Mouse (Mus musculus): ENCODE measurements around the gene Ank2. TPM values are rescaled to one million over a fixed set of nuclear protein-coding genes. Genes with fewer than 3 reads are reported as not detected.
"Not testable (repeated sequence)": the region's sequence is repeated elsewhere in the genome, so short reads cannot be mapped to it uniquely, and the experiment has no call there.

Gene Ank2
- polyA plus RNA-seq, 1 experiment from 2014 or later, result 4.9 TPM

DNA sequence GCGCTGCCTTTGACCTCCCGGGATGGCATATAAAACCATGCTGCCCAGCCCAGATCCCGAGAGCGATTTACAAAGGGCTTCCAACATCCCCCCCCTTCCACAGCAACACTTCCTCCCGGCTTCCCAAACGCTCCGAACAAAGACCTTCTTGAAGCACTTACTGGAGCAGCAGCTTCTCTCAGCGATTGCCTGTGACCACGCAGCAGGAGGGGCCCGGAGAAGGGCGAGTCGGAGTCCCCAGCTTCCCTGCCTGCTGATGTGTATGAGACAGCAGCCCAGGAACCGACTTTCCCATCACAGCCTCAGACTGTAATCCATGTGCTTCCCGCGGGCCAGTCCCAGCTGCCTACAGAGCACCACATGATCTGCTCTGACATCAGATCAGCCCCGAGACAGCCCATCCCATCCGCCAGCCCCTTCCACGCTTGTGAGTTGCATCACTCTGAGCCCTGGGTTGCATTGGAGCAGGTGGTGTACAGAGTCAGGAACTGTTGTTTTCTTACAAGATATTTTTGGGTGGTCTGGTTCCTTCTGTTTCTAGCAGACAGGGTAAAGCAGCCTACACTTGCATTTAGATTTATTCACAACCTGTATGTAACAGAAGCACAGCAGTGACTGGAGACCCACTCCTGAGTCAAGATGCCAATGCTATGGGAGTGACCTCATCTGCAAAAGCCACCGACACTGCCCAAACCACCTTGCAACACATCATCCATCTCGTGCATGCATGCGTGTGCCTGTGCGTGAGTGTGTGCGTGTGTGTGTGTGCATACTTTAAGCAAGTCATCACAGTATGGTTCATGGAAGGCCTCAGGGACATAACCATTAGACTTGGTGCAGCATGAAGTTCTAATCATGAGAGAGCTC, 90.2 kb downstream of the Ank2 start:
- WGBS (ENCODE audit: insufficient replicate concordance), result 16% methylated on average over 23 of the region's 23 CpGs
- Histone ChIP-seq H3K27ac (no peak overlapping the region), H3K9ac (peak overlapping the region; percentile 30; the same call in 1 of the 2 replicates), H3K4me2 (peak overlapping the region; percentile 52), H3K4me1 (replicated peaks) (peaks cover 14% of the 10 kb centered on the region), H3K9me3 (replicated peaks) (no peaks in the 10 kb centered on the region), H3K27me3 (no peaks in the 10 kb centered on the region), H3K4me3 (replicated peaks) (peak overlapping the region; percentile 41), H3K36me3 (no peaks in the 10 kb centered on the region)
- ATAC-seq (ENCODE audit: low read depth) (peak; percentile 72), DNase-seq (peak; percentile 9)

DNA sequence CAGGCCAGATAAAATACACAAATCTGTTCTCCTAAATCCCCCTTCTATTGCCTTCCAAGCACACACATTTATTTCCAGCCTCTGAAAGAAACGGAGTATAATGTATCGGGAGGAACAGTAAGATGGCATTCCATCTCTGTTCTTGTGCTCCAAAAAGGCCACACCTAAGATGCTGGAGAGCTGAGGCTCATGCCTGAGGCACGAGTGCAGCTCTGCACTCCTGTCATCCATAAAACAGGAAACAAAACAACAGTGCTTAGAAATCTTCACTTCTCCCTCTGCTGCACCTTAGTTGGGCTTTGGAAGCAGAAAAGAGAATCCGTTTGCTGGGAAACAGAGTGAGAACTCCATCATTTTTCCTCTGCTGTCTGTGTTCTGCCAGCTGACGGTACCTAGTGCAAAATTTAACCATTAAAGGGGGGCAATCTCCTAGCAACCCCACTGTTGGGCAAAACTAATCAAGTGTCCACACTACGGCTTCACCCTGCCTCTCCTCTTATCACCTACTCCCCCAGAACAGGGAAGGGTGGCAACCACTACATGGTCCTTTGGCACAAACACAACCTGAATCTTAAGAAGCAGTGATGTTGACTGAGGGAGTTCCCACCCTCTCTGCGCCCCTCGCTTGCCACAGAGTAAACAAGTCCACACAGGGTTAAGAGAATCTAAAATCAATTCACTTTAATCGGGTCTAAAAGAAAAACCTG, 91.1 kb downstream of the Ank2 start:
- 17% methylated on average over 9 of the region's 9 CpGs for WGBS (ENCODE audit: insufficient replicate concordance)
- Histone ChIP-seq H3K36me3 (no peaks in the 10 kb centered on the region), H3K4me1 (replicated peaks) (peaks cover 14% of the 10 kb centered on the region), H3K27me3 (no peaks in the 10 kb centered on the region), H3K27ac (no peak overlapping the region), H3K4me2 (peak overlapping the region; percentile 52), H3K9ac (no peak overlapping the region), H3K4me3 (replicated peaks) (peak overlapping the region; percentile 41), H3K9me3 (replicated peaks) (no peaks in the 10 kb centered on the region)
- ATAC-seq (ENCODE audit: low read depth) (peak; percentile 37; the same call in 1 of the 2 replicates), DNase-seq (no peak)

DNA sequence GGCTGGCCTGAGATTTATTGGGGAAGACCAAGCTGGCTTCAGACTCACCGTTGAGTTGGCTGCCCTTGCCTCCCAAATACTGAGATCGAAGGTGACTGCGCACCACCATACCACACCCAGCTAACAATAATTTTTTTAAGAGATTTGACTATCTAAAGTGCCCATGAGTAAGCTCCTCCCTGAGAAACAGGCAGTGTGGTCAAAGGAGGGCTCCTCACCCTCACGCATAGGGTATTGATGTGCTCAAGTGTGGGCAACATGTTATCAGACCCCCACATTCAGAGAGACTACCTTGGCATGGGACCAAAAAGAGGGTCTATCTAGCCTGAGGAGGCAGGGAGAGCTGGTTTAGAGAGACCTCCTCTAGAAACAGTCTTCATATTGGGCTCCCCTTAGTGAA, 92.3 kb downstream of the Ank2 start:
- Histone ChIP-seq H3K4me3 (replicated peaks) (no peak overlapping the region), H3K4me2 (no peak overlapping the region), H3K9ac (no peak overlapping the region), H3K4me1 (replicated peaks) (peaks cover 14% of the 10 kb centered on the region), H3K27me3 (no peaks in the 10 kb centered on the region), H3K36me3 (no peaks in the 10 kb centered on the region), H3K9me3 (replicated peaks) (no peaks in the 10 kb centered on the region), H3K27ac (no peak overlapping the region)
- ATAC-seq (ENCODE audit: low read depth) (peak; percentile 78), DNase-seq (no peak)
- WGBS (ENCODE audit: insufficient replicate concordance), result 50% methylated on average over 4 of the region's 4 CpGs

GRCm38 (mm10) chr3:127404371-127404770, 94.8 kb downstream of the Ank2 start:
- 55% methylated on average over 3 of the region's 3 CpGs for WGBS (ENCODE audit: insufficient replicate concordance)
- DNase-seq (no peak), ATAC-seq (ENCODE audit: low read depth) (no peak)
- Histone ChIP-seq H3K4me2 (no peak overlapping the region), H3K27me3 (no peaks in the 10 kb centered on the region), H3K27ac (no peak overlapping the region), H3K4me3 (replicated peaks) (no peak overlapping the region), H3K4me1 (replicated peaks) (peaks cover 14% of the 10 kb centered on the region), H3K9ac (no peak overlapping the region), H3K9me3 (replicated peaks) (no peaks in the 10 kb centered on the region), H3K36me3 (no peaks in the 10 kb centered on the region)

DNA sequence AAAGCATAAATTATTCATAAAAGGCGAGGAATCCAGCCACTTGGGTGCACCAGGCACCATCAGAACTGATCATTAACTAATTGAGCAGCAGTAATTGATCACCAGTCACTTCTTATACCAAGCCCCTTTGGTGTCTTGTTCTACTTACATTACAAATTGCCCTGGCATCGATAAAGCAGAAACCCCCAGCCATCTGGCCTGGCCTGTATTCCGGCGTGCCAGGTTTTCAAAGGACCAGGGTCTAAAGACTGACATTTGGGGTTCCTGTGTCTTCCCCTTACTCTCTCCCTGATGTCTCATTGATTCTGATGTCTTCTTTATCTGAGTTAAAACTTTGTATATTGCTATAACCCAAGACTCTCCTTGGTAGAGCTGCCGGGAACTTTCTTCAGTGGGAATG, 98.2 kb downstream of the Ank2 start:
- ATAC-seq (ENCODE audit: low read depth) (no peak), DNase-seq (no peak)
- Histone ChIP-seq H3K4me2 (no peak overlapping the region), H3K9ac (no peak overlapping the region), H3K9me3 (replicated peaks) (no peaks in the 10 kb centered on the region), H3K27me3 (no peaks in the 10 kb centered on the region), H3K4me3 (replicated peaks) (no peak overlapping the region), H3K27ac (no peak overlapping the region), H3K36me3 (no peaks in the 10 kb centered on the region), H3K4me1 (replicated peaks) (no peaks in the 10 kb centered on the region)
- WGBS (ENCODE audit: insufficient replicate concordance), result 82% methylated on average over 5 of the region's 5 CpGs

DNA sequence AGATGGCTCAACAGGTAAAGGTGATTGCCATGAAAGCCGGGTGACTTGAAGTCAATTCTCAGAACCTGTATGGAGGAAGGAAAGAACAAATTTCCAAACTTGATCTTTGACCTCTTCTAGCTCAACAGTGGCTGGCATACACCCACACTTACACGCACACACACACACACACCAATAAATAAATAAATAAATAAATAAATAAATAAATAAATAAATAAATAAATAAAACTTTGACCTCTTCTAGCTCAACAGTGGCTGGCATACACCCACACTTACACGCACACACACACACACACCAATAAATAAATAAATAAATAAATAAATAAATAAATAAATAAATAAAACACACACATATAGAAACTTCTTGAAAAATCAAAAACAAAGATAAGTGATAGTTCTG, 98.7 kb downstream of the Ank2 start:
- not testable (repeated sequence) for H3K4me1 ChIP-seq (replicated peaks); DNase-seq; H3K36me3 ChIP-seq; H3K9ac ChIP-seq; H3K27me3 ChIP-seq; H3K27ac ChIP-seq; H3K4me3 ChIP-seq (replicated peaks); H3K9me3 ChIP-seq (replicated peaks); H3K4me2 ChIP-seq; ATAC-seq (ENCODE audit: low read depth)
- 79% methylated on average over 3 of the region's 3 CpGs for WGBS (ENCODE audit: insufficient replicate concordance)

DNA sequence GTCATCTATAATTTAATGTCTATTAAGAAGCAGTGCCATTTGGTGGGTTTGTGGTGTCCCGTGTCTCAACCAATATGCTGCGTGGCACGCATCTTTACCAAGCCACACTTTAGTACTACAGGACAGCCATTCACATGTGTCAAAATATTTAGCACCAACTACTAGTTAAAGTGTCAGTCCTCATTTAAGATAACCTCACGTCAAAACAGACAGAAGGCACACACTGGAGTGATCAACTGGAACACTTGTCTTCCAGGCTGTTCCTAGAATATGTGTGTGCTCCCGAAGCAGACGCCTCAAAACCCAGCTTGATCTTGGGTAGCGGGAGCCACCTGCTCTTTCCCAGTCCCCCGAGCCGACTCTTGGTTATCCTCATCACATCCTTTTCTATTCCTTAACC, 101.4 kb downstream of the Ank2 start:
- Histone ChIP-seq H3K27ac (no peak overlapping the region), H3K4me2 (no peak overlapping the region), H3K36me3 (no peaks in the 10 kb centered on the region), H3K4me3 (replicated peaks) (no peak overlapping the region), H3K4me1 (replicated peaks) (no peaks in the 10 kb centered on the region), H3K27me3 (no peaks in the 10 kb centered on the region), H3K9ac (no peak overlapping the region), H3K9me3 (replicated peaks) (no peaks in the 10 kb centered on the region)
- WGBS (ENCODE audit: insufficient replicate concordance), result 78% methylated on average over 9 of the region's 9 CpGs
- DNase-seq (no peak), ATAC-seq (ENCODE audit: low read depth) (no peak)

DNA sequence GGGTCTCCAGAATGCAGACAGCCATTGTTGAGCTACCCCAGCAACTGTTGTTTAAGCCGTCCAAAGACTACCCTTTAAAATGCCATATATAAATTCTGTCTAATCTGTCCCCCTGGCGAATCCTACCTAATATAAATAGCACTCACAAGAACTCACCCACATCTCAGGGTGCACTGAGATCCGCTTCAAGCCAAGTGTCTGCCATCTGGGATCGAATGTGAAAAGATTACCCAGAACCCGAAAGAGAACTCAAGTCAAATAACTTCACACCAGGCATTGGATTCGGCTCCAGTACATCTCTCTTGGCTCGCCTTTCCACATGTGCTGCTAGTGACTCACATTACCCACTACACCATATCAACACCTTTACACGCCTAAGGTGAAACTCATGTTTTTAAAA, 103.9 kb downstream of the Ank2 start:
- Histone ChIP-seq H3K27ac (no peak overlapping the region), H3K4me3 (replicated peaks) (no peak overlapping the region), H3K9me3 (replicated peaks) (no peaks in the 10 kb centered on the region), H3K4me1 (replicated peaks) (no peaks in the 10 kb centered on the region), H3K4me2 (no peak overlapping the region), H3K27me3 (no peaks in the 10 kb centered on the region), H3K36me3 (no peaks in the 10 kb centered on the region), H3K9ac (no peak overlapping the region)
- 67% methylated on average over 8 of the region's 8 CpGs for WGBS (ENCODE audit: insufficient replicate concordance)
- no peak for ATAC-seq (ENCODE audit: low read depth)
- no peak for DNase-seq

- no peak for DNase-seq
- Histone ChIP-seq H3K4me3 (replicated peaks) (no peak overlapping the region), H3K4me1 (replicated peaks) (no peaks in the 10 kb centered on the region), H3K9me3 (replicated peaks) (no peaks in the 10 kb centered on the region), H3K9ac (no peak overlapping the region), H3K27ac (no peak overlapping the region), H3K4me2 (no peak overlapping the region), H3K36me3 (no peaks in the 10 kb centered on the region), H3K27me3 (no peaks in the 10 kb centered on the region)
- ATAC-seq (ENCODE audit: low read depth), result no peak
- WGBS (ENCODE audit: insufficient replicate concordance), result 75% methylated on average over 14 of the region's 14 CpGs
These were observed 112.1 kb downstream of the Ank2 start for GRCm38 (mm10) chr3:127387016-127387517.

DNA sequence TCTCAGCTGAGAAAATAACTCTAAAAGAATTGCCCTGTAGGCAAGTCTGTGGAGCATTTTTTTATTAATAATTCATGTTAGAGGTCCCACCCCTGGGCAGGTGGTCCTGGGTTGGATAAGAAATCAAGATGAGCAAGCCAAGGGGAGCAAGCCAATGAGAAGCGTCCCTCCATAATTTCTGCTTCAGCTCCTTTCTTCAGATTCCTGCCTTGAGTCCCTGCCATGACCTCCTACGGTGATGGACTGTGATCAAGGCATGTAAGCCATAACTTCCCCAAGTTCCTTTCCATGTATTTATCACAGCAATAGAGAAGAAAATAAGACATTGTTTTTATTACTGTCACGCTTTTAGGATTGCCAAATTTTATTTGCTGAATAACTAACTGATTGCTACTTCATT, 115.9 kb downstream of the Ank2 start:
- Histone ChIP-seq H3K36me3 (no peaks in the 10 kb centered on the region), H3K9me3 (replicated peaks) (no peaks in the 10 kb centered on the region), H3K27me3 (no peaks in the 10 kb centered on the region), H3K27ac (no peak overlapping the region), H3K4me1 (replicated peaks) (no peaks in the 10 kb centered on the region), H3K4me2 (no peak overlapping the region), H3K4me3 (replicated peaks) (no peak overlapping the region), H3K9ac (no peak overlapping the region)
- 74% methylated on average over 3 of the region's 3 CpGs for WGBS (ENCODE audit: insufficient replicate concordance)
- no peak for DNase-seq
- no peak for ATAC-seq (ENCODE audit: low read depth)

GRCm38 (mm10) chr3:127376901-127377460, 122.2 kb downstream of the Ank2 start:
- no peak overlapping the region for H3K4me2 ChIP-seq
- ATAC-seq (ENCODE audit: low read depth) (no peak), DNase-seq (no peak)
- no peaks in the 10 kb centered on the region for H3K36me3 ChIP-seq
- no peak overlapping the region for H3K4me3 ChIP-seq (replicated peaks)
- no peak overlapping the region for H3K27ac ChIP-seq
- no peaks in the 10 kb centered on the region for H3K27me3 ChIP-seq
- no peak overlapping the region for H3K9ac ChIP-seq
- H3K9me3 ChIP-seq (replicated peaks), result no peaks in the 10 kb centered on the region
- H3K4me1 ChIP-seq (replicated peaks), result no peaks in the 10 kb centered on the region
- 74% methylated on average over 8 of the region's 8 CpGs for WGBS (ENCODE audit: insufficient replicate concordance)

Data from liver, embryonic 13.5 days (tissue).